Mouse (Mus musculus): ENCODE measurements around the gene Nhlrc1. TPM values are rescaled to one million over a fixed set of nuclear protein-coding genes. Genes with fewer than 3 reads are reported as not detected.

The Nhlrc1 gene
- 3.1 and 3.9 TPM in 2 replicates for polyA plus RNA-seq (2015; fragmentation: Nextera tagmentation; extraction: Ambion mirVana)

DNA sequence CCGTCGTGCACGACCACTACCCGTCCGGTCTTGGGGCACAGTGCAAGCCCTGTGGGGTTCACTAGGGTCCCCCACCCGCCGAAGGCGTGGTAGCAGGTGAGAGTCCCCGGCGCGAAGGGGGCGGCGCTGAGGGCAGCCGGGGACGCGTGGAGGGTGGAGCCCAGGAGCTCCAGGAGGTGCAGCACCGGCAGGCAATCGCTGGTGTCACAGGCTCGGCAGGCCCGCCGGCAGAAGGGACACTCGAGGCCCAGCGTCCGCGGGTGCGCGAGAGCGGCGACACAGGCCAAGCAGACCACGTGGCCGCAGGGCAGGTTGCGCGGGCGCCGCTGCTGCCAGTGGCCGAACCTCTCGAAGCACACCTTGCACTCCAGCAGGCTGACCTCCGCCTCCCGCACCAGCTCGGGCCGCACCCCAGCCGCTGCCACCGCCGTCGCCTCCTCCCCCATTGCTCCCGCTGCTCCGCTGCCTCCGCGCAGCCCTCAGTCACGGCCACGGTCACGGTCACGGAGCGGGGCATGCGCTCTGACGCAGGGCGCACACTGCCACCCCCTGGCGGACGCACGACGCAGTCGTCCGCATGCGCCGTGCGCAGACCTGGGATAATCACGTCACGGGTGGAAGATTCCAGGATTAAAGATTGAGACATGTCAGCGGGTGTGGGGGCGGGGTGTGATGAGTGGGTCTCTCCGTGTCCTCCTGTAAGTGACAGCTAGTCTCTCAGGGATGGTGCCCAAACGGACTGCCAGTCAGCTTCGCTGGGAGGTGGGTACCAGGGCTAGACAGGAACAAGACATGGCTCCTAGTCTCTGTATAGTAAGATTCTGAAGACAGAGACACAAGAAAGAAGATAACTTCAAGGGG, at the start of gene Nhlrc1:
TSS of gene Nhlrc1 (minus strand) at position 517 of the 861 bp plus-strand sequence.
- 0 out of 2 replicates have a peak, but pooled peaks cover 6% of the 10 kb centered on the region for H3K4me1 ChIP-seq
- peak within 1 kb of the TSS; percentile 99 for H3K4me2 ChIP-seq
- no peaks in the 10 kb centered on the region for H3K36me3 ChIP-seq
- ATAC-seq (ENCODE audit: insufficient read depth, low FRiP score, low read depth), result peak; percentile 70
- peak within 1 kb of the TSS; percentile 57 for H3K4me3 ChIP-seq (replicated peaks)
- H3K27ac ChIP-seq, result no peak within 1 kb of the TSS
- WGBS, result 3% methylated on average over 69 of the region's 73 CpGs
- H3K9ac ChIP-seq, result peak within 1 kb of the TSS; percentile 27; the same call in 1 of the 2 replicates
- H3K27me3 ChIP-seq (replicated peaks), result 0 out of 2 replicates have a peak, but pooled peaks cover 6% of the 10 kb centered on the region
- H3K9me3 ChIP-seq, result no peaks in the 10 kb centered on the region

DNA sequence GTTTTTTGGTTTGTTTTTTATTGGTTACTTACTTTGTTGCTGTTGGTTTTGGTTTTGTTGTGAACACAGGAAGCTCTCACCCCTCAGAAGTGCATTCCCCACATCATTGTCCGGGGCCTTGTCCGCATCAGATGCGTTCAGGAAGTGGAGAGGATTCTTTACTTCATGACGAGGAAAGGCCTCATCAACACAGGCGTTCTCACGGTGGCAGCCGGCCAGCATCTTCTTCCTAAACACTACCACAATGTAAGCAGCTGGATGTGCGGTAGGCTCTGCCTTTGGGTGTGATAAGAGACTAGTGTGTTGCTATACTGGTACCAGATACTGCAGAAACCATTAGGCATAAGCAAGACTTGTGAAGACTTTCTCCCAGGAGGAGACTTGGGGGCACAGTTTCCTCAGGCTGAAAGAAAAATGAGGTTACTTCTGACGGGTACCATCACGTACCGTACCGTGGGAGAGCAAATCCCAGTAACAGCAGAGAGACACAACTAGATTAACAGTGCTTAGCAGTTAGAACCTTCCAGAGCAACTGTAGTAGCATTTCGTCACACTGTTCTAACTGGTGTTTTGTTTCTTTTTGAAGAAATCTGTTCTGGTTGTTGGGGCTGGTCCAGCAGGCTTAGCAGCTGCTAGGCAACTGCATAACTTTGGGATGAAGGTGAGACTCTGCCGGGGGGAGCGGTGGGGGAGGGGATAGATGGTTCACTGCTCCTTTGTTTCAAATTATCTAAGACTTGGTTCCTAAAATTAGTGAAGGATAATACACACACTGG, 49.5 kb upstream of the Nhlrc1 start:
- Histone ChIP-seq H3K4me1 (no peaks in the 10 kb centered on the region), H3K9me3 (no peaks in the 10 kb centered on the region), H3K4me2 (no peak overlapping the region), H3K4me3 (replicated peaks) (no peak overlapping the region), H3K36me3 (peaks cover 9% of the 10 kb centered on the region; the same call in 1 of the 2 replicates), H3K9ac (no peak overlapping the region), H3K27ac (no peak overlapping the region), H3K27me3 (replicated peaks) (no peaks in the 10 kb centered on the region)
- no peak for ATAC-seq (ENCODE audit: insufficient read depth, low FRiP score, low read depth)
- WGBS, result 64% methylated on average over 15 of the region's 15 CpGs

DNA sequence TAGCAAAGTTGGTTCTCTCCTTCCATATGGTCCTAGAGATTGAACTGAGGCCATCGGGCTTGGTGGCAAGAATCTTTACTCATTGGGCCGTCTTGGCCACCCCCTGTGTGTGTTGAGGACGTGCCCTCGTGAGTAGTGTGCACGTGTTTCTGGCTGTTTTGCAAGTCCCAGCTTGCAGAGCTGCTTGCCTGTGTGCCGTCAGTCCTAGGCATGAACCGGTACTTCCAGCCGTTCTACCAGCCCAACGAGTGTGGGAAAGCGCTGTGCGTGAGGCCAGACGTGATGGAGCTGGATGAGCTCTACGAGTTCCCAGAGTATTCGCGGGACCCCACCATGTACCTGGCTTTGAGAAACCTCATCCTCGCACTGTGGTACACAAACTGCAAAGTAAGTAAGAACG, 48.1 kb upstream of the Nhlrc1 start:
- no peak overlapping the region for H3K4me3 ChIP-seq (replicated peaks)
- no peak for ATAC-seq (ENCODE audit: insufficient read depth, low FRiP score, low read depth)
- H3K36me3 ChIP-seq, result peaks cover 8% of the 10 kb centered on the region; the same call in 1 of the 2 replicates
- H3K27me3 ChIP-seq (replicated peaks), result no peaks in the 10 kb centered on the region
- H3K27ac ChIP-seq, result no peak overlapping the region
- no peak overlapping the region for H3K4me2 ChIP-seq
- 92% methylated on average over 17 of the region's 17 CpGs for WGBS
- no peaks in the 10 kb centered on the region for H3K9me3 ChIP-seq
- H3K9ac ChIP-seq, result no peak overlapping the region
- H3K4me1 ChIP-seq, result no peaks in the 10 kb centered on the region

DNA sequence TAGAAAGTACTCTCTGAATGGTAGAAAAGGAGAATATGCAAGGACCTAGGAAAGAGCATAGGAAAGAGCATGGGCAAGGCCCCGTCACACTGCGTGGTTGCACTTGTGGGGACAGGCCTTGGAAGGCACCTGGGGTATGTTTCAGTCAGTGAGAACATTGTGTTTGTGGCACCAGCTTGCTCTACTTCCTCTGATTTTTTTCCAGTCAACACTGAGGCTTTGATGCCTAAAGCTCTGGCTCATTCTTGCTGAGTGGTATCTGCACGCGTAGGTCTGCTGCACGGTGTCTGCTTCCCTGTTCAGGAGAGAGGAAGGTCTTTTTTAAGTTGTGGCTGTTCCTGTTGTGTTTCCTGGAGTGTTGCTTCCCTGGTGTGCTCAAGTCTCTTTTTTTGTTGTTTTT, 42.1 kb upstream of the Nhlrc1 start:
- no peak overlapping the region for H3K4me2 ChIP-seq
- no peaks in the 10 kb centered on the region for H3K9me3 ChIP-seq
- no peak overlapping the region for H3K4me3 ChIP-seq (replicated peaks)
- H3K36me3 ChIP-seq, result 0 out of 2 replicates have a peak, but pooled peaks cover 8% of the 10 kb centered on the region
- H3K27me3 ChIP-seq (replicated peaks), result no peaks in the 10 kb centered on the region
- no peaks in the 10 kb centered on the region for H3K4me1 ChIP-seq
- no peak overlapping the region for H3K27ac ChIP-seq
- WGBS, result 89% methylated on average over 5 of the region's 5 CpGs
- ATAC-seq (ENCODE audit: insufficient read depth, low FRiP score, low read depth), result no peak
- no peak overlapping the region for H3K9ac ChIP-seq

DNA sequence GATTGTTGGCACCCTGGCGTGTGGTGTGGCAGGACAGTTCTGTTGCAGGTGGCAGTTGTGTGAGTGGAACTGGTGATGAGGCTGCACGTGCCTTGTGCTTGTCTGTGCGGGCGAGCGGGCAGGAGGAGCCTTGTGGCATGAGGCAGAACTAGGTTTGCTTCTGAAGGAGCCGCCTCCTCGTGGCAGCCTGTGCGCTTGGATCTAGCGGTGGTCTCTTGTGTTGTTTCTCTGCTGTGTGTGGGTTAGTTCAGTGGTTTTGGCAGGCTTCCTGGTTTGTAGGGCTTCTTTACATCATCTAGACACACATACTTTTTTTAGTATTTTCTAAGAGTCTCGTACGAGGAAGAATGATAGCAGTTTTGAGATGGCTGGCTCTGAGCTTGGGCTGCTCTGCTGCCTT, 41.5 kb upstream of the Nhlrc1 start:
- Histone ChIP-seq H3K9me3 (no peaks in the 10 kb centered on the region), H3K4me1 (no peaks in the 10 kb centered on the region), H3K4me2 (no peak overlapping the region), H3K9ac (no peak overlapping the region), H3K36me3 (0 out of 2 replicates have a peak, but pooled peaks cover 9% of the 10 kb centered on the region), H3K27ac (no peak overlapping the region), H3K27me3 (replicated peaks) (no peaks in the 10 kb centered on the region), H3K4me3 (replicated peaks) (no peak overlapping the region)
- no peak for ATAC-seq (ENCODE audit: insufficient read depth, low FRiP score, low read depth)
- 88% methylated on average over 11 of the region's 11 CpGs for WGBS

DNA sequence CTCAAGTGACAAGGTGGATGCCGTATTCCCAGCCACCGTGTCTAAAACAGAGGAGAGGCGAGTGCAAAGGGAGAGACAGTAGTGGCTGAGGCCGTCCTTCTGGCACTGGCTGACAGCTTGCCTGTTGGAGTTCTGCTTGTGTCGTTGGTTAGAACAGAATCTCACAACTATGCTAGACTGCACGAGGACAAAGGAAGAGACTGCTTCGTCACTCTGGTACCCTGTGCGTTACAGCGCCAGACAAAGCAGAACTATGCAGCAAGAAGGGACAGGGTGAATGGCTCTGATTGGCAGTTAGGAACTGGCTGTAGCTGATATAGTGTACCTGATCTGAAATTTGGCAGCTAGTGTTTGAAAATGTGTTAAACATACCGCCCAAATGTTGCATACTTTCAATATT, 39.3 kb upstream of the Nhlrc1 start:
- Histone ChIP-seq H3K9me3 (no peaks in the 10 kb centered on the region), H3K4me2 (no peak overlapping the region), H3K27ac (no peak overlapping the region), H3K9ac (no peak overlapping the region), H3K4me3 (replicated peaks) (no peak overlapping the region), H3K4me1 (no peaks in the 10 kb centered on the region), H3K36me3 (0 out of 2 replicates have a peak, but pooled peaks cover 10% of the 10 kb centered on the region), H3K27me3 (replicated peaks) (no peaks in the 10 kb centered on the region)
- WGBS, result 83% methylated on average over 10 of the region's 10 CpGs
- ATAC-seq (ENCODE audit: insufficient read depth, low FRiP score, low read depth), result no peak

DNA sequence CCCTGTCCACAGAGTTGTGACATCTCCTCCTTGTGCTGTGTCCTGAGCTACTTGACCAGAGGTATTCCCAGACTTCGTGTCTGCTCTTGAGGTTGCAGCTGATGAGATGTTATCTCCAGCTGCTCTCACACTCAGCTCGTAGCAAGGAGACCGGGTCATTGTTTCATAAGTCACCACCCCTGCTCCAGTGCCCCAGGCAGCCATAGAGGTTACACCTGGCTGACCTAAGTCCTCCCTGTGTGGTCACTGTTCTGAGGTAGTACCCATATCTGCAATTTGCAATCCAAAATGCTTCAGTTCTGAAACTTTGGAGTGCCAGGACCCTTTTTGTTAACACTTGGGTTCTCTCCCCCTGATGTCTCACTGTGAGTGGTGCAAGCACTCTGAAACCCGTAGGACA, 35.4 kb upstream of the Nhlrc1 start:
- H3K27ac ChIP-seq, result no peak overlapping the region

DNA sequence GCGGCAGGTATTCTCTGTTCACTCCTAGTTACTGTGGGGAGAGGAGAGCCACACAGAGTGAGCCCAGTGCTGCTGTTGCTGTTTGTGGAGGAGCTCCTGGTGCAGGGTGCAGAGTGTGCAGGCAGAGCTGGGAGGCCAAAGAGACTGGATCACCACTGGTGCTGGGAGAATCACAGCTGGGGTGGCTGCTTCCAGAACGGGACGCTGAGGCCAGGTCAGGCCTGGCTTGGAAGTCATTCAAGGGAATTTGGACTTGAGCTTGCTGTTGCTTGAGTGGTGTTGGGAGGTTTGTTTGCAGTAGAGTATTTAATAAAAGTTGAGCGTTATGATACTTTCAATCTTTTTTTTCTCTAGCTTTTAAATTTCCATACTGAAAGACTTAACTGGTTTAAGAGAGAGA, 33.3 kb upstream of the Nhlrc1 start:
- 80% methylated on average over 4 of the region's 4 CpGs for WGBS
- Histone ChIP-seq H3K4me3 (replicated peaks) (no peak overlapping the region), H3K9me3 (no peaks in the 10 kb centered on the region), H3K27ac (no peak overlapping the region), H3K36me3 (0 out of 2 replicates have a peak, but pooled peaks cover 13% of the 10 kb centered on the region), H3K27me3 (replicated peaks) (no peaks in the 10 kb centered on the region), H3K4me1 (0 out of 2 replicates have a peak, but pooled peaks cover 9% of the 10 kb centered on the region), H3K9ac (no peak overlapping the region), H3K4me2 (no peak overlapping the region)
- ATAC-seq (ENCODE audit: insufficient read depth, low FRiP score, low read depth), result no peak

More for the DNA sequence above, 35.4 kb upstream of the Nhlrc1 start:
- 59% methylated on average over 4 of the region's 4 CpGs for WGBS
- Histone ChIP-seq H3K27me3 (replicated peaks) (no peaks in the 10 kb centered on the region), H3K4me2 (no peak overlapping the region), H3K9me3 (no peaks in the 10 kb centered on the region), H3K4me3 (replicated peaks) (no peak overlapping the region), H3K4me1 (no peaks in the 10 kb centered on the region), H3K36me3 (0 out of 2 replicates have a peak, but pooled peaks cover 13% of the 10 kb centered on the region), H3K9ac (no peak overlapping the region)
- ATAC-seq (ENCODE audit: insufficient read depth, low FRiP score, low read depth), result no peak

DNA sequence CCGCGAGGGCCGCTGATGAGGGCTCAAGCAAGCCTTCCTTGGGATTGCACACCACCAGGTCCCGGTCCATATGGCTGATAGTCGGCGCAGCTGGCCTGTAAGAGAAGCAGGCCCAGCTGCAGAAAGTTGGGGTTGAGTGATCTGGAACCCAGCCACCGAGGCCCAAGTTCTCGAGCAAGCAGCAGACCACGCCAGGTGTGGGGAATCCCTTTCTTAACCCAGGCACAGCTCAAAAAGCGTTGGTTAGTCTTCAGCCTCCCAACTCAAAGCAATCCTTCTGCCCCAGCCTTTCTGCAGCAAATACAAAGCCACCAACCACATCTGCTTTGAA, 29.9 kb upstream of the Nhlrc1 start, which contains the start of gene Tpmt:
TSS of gene Tpmt (minus strand) at position 121 of the 331 bp plus-strand sequence.
- WGBS, result 17% methylated on average over 10 of the region's 10 CpGs
- Histone ChIP-seq H3K4me1 (0 out of 2 replicates have a peak, but pooled peaks cover 9% of the 10 kb centered on the region), H3K9me3 (no peaks in the 10 kb centered on the region), H3K27ac (peak within 1 kb of the TSS; percentile 37; the same call in 1 of the 2 replicates), H3K4me3 (replicated peaks) (peak within 1 kb of the TSS; percentile 79), H3K4me2 (peak within 1 kb of the TSS; percentile 86), H3K36me3 (0 out of 2 replicates have a peak, but pooled peaks cover 8% of the 10 kb centered on the region), H3K27me3 (replicated peaks) (no peaks in the 10 kb centered on the region), H3K9ac (peak within 1 kb of the TSS; percentile 65)
- ATAC-seq (ENCODE audit: insufficient read depth, low FRiP score, low read depth), result no peak

DNA sequence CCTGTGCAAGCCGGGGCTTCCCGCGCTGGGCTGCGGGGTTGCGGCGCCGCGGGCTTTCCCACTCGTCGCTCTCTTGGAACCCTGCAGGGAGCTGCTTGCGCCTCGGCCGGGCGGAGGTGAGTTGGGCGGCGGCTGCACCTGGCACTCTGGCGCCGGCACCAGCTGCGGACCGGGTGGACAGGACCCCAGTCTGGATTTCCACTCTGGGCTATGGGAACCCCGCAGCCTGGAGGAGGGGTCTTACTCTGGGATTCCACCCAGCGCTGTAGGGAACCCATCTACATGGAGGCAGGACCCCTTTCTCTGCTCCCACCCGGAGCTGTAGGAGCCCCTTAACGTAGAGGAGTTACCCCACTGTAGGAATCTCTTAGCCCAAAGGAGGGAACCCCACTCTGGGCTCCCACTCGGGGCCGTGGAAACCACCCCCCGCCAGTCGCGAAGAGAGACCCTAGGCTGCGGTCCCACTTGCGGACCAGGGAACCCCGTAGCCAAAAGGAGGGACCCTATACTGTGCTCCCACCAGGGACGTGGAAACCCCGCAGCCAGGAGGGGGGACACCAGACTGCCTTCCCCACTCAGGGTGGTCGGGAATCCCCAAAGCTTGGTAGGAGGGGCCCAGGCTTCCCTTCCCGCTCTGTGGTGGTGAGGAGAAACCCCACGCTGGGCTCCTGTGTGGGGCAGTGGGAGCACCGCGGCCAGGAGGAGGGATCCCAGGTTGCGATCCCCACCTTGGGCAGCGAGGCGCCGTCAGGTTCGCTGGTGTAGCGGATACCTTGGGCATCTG, 29.4 kb upstream of the Nhlrc1 start:
- Histone ChIP-seq H3K4me1 (0 out of 2 replicates have a peak, but pooled peaks cover 9% of the 10 kb centered on the region), H3K9me3 (no peaks in the 10 kb centered on the region), H3K9ac (peak overlapping the region; percentile 65), H3K4me3 (replicated peaks) (peak overlapping the region; percentile 79), H3K27ac (peak overlapping the region; percentile 37; the same call in 1 of the 2 replicates), H3K27me3 (replicated peaks) (no peaks in the 10 kb centered on the region), H3K36me3 (0 out of 2 replicates have a peak, but pooled peaks cover 3% of the 10 kb centered on the region), H3K4me2 (peak overlapping the region; percentile 86)
- no peak; the same call in 1 of the 2 replicates for ATAC-seq (ENCODE audit: insufficient read depth, low FRiP score, low read depth)
- 1% methylated on average over 45 of the region's 45 CpGs for whole genome bisulfite sequencing
